Mouse (Mus musculus) forebrain, embryonic 15.5 days (tissue): Measurements from ENCODE around the gene Psmf1. TPM values are rescaled to one million over a fixed set of nuclear protein-coding genes. Genes with fewer than 3 reads are reported as not detected.

Source experiments
- ATAC-seq: fragments of 200-750 bp; cut with Nextera tagmentation; replicated peaks from 2 replicates; pipeline ENCODE4 v1.8.0; 2017; ENCODE audit warnings: mild to moderate bottlenecking, moderate TSS enrichment, moderate library complexity
- H3K27ac ChIP-seq: fragments of 300-500 bp; sonication (generic); replicated peaks from 2 replicates; pipeline ENCODE4 v1.5.1; 2015; ENCODE audit warnings: mild to moderate bottlenecking, inconsistent platforms
- H3K27me3 ChIP-seq: fragments of 300-500 bp; sonication (generic); 2 replicates; pipeline ENCODE4 v1.6.1; 2015; ENCODE audit warnings: inconsistent platforms
- H3K36me3 ChIP-seq: fragments of 300-500 bp; sonication (generic); 2 replicates; pipeline ENCODE4 v1.6.1; 2015; ENCODE audit warnings: mild to moderate bottlenecking, inconsistent platforms
- H3K4me1 ChIP-seq: fragments of 300-500 bp; sonication (generic); 2 replicates; pipeline ENCODE4 v1.6.1; 2015; ENCODE audit warnings: inconsistent platforms
- H3K4me2 ChIP-seq: fragments of 300-500 bp; sonication (generic); replicated peaks from 2 replicates; pipeline ENCODE4 v1.6.1; 2015; ENCODE audit warnings: mild to moderate bottlenecking, inconsistent platforms
- H3K4me3 ChIP-seq: fragments of 300-500 bp; sonication (generic); 2 replicates; pipeline ENCODE4 v1.5.1; 2015; ENCODE audit warnings: mild to moderate bottlenecking, inconsistent platforms
- H3K9ac ChIP-seq: fragments of 300-500 bp; sonication (generic); replicated peaks from 2 replicates; pipeline ENCODE4 v1.6.1; 2015; ENCODE audit warnings: mild to moderate bottlenecking, inconsistent platforms
- H3K9me3 ChIP-seq: fragments of 300-500 bp; sonication (generic); 2 replicates; pipeline ENCODE4 v1.6.1; 2016; ENCODE audit warnings: inconsistent platforms
- WGBS: fragments of 180-500 bp; shearing (Covaris S2); methylation state at CpG from one replicate; pipeline ENCODE4 v1.1.7; 2015; ENCODE audit warnings: mixed read lengths; 5-methylcytosine and 5-hydroxymethylcytosine counted together
- polyA plus RNA-seq: library from polyadenylated mRNA; unstranded; fragments of >200 nt; fragmentation: Nextera tagmentation; extraction: Ambion mirVana; gene quantifications from 2 replicates; pipeline ENCODE4 v1.2.1, GENCODE M21; 2015

The Psmf1 gene
- polyA plus RNA-seq, 1 experiment from 2014 or later, result 55.1 TPM

DNA sequence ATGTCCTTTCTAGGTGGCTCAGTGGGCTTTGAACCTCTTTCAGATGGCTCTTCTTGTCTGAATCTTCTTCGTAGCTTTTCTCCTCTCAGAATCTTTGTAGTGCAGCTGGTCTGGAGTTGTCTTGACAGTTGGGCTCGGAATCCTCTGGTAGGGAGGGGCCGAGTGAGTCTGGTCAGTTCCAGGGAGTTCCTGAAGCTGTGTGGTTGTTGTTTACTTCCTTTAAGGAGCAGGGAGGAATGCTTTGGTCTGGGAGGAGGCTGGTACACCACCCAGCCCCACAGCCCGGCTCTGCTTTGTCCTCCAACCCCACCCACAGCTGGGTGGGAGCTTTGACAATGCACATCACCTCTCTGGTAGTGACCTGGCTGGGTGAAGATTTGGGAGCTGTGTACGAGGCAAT is 7.3 kb upstream of the Psmf1 start:
- 67% methylated on average over 5 of the region's 5 CpGs for WGBS
- Histone ChIP-seq H3K4me3 (no peak overlapping the region), H3K4me2 (no peak overlapping the region), H3K4me1 (0 out of 2 replicates have a peak, but pooled peaks cover 4% of the 10 kb centered on the region), H3K27me3 (no peaks in the 10 kb centered on the region), H3K9ac (no peak overlapping the region), H3K9me3 (no peaks in the 10 kb centered on the region), H3K36me3 (no peaks in the 10 kb centered on the region), H3K27ac (no peak overlapping the region)
- no peak for ATAC-seq

DNA sequence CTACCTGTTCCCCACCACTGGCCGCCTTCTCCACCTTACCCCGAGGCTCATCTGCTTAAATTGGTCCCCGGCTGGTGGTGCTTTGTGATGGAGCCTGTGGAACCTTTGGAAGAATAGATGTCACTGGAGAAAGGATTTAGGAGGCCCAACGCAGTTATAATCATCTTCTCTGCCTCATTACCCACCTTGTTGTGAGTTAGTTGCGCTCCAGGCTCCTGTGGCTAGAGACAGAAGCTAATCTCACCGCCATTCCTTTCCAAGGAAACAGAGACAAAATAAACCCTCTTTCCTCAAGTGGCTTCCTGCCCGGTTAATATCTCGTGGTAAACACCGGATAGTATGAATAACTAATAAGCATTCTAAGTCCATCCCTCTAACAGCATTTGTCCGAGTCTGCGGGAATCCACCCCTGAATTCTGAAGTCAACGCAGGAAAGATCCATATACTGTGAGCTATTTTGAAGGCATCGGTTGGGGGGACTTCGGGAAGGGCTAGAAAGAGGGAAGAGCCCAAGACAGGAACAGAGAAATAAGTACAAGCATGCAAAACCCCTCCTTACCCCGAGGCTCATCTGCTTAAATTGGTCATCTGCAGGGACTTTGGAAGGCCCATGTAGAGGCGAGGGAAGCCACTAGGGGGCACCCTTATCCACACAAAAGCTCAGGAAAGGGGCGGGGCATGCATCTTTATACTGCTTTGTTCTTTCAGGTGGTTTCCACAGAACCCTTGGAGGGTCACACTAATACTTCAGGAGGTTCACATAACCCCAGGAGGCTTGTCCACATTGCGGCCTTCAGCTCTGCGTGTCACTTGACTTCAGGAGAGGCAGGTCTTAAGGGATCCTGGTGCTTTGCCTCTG is 4.1 kb upstream of the Psmf1 start:
- Histone ChIP-seq H3K9me3 (no peaks in the 10 kb centered on the region), H3K36me3 (no peaks in the 10 kb centered on the region), H3K4me2 (0 out of 2 replicates have a peak overlapping the region, but pooled peaks have one; percentile 4), H3K27me3 (peaks cover 4% of the 10 kb centered on the region; the same call in 1 of the 2 replicates), H3K9ac (no peak overlapping the region), H3K4me3 (no peak overlapping the region), H3K27ac (no peak overlapping the region), H3K4me1 (0 out of 2 replicates have a peak, but pooled peaks cover 4% of the 10 kb centered on the region)
- peak; percentile 70 for ATAC-seq
- 21% methylated on average over 19 of the region's 19 CpGs for WGBS

DNA sequence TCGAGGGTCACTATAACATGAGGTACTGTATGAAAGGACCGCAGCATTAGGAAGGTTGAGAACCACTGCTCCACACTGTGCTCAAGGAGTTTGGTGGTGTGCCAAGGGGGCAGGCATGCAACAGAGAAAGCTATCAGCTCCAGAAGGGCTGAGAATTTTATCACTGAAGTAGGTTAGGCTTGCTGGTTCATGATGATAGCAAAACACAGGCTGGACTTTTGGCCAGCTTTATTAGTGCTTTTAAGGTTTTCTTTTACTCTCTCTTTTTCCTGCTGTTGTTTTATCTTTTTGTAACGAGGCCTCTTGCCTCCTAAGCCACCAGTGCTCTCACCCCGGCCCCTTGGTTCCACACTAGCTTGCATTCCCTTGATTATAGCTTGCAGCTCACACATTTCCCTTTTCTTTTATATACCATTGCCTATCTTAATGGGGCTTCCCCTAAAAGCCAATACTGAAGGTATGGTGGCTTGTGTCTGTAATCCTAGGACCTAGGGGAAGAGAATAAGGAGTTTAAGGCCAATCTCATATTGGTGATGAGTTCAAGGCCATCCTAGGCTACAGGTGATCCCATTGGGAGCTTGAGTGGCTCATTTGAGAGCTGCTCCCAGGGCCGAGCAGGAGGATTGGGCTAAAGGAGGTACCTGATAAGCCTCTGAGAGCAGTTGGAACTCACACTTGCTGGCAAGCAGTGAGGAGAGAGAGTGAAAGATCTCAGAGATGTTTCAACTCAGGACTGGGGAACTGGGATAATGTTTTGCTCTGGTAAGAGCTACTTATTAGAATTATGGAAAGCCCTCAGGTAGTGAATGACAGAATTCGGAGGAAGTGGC is 921 bp downstream of the Psmf1 start:
- Histone ChIP-seq H3K27ac (no peak overlapping the region), H3K4me1 (peaks cover 28% of the 10 kb centered on the region), H3K9me3 (no peaks in the 10 kb centered on the region), H3K4me2 (no peak overlapping the region), H3K4me3 (no peak overlapping the region), H3K27me3 (peaks cover 4% of the 10 kb centered on the region; the same call in 1 of the 2 replicates), H3K9ac (no peak overlapping the region), H3K36me3 (no peaks in the 10 kb centered on the region)
- ATAC-seq, result no peak
- WGBS, result 70% methylated on average over 6 of the region's 6 CpGs

- Histone ChIP-seq H3K9ac (no peak overlapping the region), H3K4me3 (no peak overlapping the region), H3K9me3 (no peaks in the 10 kb centered on the region), H3K4me2 (no peak overlapping the region), H3K4me1 (peaks cover 31% of the 10 kb centered on the region), H3K27me3 (peaks cover 4% of the 10 kb centered on the region; the same call in 1 of the 2 replicates), H3K36me3 (no peaks in the 10 kb centered on the region), H3K27ac (no peak overlapping the region)
- no peak for ATAC-seq
- 92% methylated on average over 1 of the region's 1 CpGs for WGBS
Measured at GRCm38 (mm10) chr2:151742084-151742483, 1.9 kb downstream of the Psmf1 start.

DNA sequence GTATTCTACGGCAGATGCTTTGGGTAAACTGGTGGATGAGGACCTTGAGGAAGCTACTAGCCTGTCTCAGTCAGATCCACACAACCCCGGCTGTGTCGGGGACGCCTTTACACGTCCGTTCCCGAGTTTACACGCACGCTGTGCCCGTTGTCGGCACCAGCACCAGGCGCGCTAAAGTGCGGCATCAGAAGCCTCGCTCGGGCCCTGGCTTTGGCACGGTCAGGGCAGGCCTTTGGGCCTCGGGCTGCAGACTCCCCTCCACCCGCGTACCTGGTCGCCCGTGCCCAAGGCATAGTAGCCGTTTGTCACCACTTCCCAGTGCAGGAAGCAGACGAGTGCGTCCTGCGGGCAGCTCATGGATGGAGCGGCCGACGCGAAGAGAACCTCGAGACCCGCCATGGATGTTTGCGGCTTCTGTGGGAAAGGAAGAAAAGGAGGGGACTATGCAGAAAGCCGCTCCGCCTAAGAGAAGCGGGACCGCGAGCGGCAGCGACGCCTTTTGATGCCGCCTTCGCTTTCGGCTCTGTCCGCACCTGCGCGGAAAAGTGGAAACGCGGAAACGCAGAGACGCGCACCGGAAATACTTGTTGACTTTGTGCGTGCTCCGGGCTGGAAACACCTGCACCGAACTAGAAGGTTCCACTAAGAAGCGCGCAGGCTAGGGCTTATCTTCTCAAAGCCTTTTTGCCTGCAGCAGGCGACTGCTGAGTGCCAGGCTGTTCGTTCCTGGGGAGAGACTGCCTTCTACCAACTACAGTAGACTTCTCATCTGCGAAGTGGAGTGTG is 3.1 kb downstream of the Psmf1 start:
- H3K4me3 ChIP-seq, result peak overlapping the region; percentile 69
- peaks cover 4% of the 10 kb centered on the region; the same call in 1 of the 2 replicates for H3K27me3 ChIP-seq
- peak overlapping the region; percentile 57 for H3K4me2 ChIP-seq
- ATAC-seq, result peak; percentile 96
- peak overlapping the region; percentile 81 for H3K27ac ChIP-seq
- H3K9me3 ChIP-seq, result no peaks in the 10 kb centered on the region
- under 1% methylated on average over 61 of the region's 61 CpGs for WGBS
- peak overlapping the region; percentile 77 for H3K9ac ChIP-seq
- no peaks in the 10 kb centered on the region for H3K36me3 ChIP-seq
- peaks cover 31% of the 10 kb centered on the region for H3K4me1 ChIP-seq

DNA sequence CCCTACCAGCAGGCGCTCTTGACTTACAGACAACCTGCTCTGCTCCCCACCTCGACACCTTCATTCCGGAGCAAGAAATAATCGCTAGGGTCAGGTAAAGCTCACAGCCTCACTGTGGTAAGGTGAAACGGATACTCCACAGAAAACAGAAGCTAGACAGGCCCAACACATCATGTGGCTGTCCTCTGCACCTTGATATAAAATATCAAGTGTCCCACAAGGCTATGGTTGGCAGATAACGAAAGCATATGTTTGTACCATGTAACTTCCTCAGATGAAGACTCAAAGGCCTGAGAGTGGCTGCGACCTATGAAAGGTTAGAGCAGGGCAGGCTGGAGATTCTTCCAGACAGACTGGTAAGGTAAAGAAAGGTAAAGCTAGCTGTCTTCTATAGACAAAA is 4.5 kb downstream of the Psmf1 start:
- no peak for ATAC-seq
- no peak overlapping the region for H3K9ac ChIP-seq
- WGBS, result 90% methylated on average over 7 of the region's 7 CpGs
- peaks cover 31% of the 10 kb centered on the region for H3K4me1 ChIP-seq
- peaks cover 4% of the 10 kb centered on the region; the same call in 1 of the 2 replicates for H3K27me3 ChIP-seq
- 0 out of 2 replicates have a peak overlapping the region, but pooled peaks have one; percentile 57 for H3K4me2 ChIP-seq
- no peak overlapping the region for H3K4me3 ChIP-seq
- H3K9me3 ChIP-seq, result no peaks in the 10 kb centered on the region
- 0 out of 2 replicates have a peak, but pooled peaks cover 7% of the 10 kb centered on the region for H3K36me3 ChIP-seq
- no peak overlapping the region for H3K27ac ChIP-seq

GRCm38 (mm10) chr2:151739081-151739480 is 4.9 kb downstream of the Psmf1 start:
- no peak for ATAC-seq
- no peak overlapping the region for H3K27ac ChIP-seq
- no peak overlapping the region for H3K9ac ChIP-seq
- no peak overlapping the region for H3K4me2 ChIP-seq
- H3K4me1 ChIP-seq, result peaks cover 31% of the 10 kb centered on the region
- no peaks in the 10 kb centered on the region for H3K9me3 ChIP-seq
- H3K36me3 ChIP-seq, result peaks cover 10% of the 10 kb centered on the region
- peaks cover 4% of the 10 kb centered on the region; the same call in 1 of the 2 replicates for H3K27me3 ChIP-seq
- WGBS, result 88% methylated on average over 3 of the region's 3 CpGs
- no peak overlapping the region for H3K4me3 ChIP-seq

DNA sequence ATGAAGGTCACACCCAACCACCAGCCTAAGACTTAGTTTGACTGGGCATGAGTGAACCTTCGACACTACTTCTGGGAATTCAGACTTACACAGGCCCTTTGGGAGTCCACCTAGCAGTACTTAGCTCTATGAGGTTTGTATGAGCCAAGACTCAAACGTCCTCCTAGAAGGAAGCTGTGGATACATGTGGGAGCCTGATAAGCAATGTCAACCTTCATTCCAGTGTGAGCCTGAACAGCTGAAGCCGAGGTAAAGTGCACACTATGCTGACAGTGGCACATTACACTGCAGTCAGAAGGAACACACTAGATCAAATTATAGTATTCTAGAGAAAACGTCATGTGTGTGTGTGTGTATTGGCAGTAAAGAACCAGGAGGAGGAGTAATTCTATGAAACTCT is 5.5 kb downstream of the Psmf1 start:
- no peak for ATAC-seq
- Histone ChIP-seq H3K4me2 (no peak overlapping the region), H3K27me3 (no peaks in the 10 kb centered on the region), H3K36me3 (peaks cover 17% of the 10 kb centered on the region), H3K9ac (no peak overlapping the region), H3K4me3 (no peak overlapping the region), H3K27ac (no peak overlapping the region), H3K4me1 (peaks cover 31% of the 10 kb centered on the region), H3K9me3 (no peaks in the 10 kb centered on the region)
- WGBS, result 81% methylated on average over 4 of the region's 4 CpGs

DNA sequence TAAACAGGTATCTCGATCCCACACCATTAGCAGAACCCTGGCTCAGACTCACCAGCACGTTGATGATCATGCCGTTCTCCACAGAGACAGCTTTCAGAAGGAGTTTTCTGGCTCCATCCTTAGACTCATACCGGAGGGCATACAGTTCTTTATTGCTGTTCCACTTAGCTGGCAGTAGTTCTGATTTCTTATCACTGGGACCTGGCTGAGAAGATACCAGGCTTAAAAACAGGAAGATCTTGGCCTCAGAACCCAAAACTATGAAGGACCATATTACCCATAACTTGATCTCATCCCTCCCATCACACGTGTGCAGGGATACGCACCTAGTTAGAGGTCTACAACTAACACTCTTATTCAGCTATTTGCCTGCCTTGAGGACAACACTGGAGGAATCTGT is 8.6 kb downstream of the Psmf1 start:
- ATAC-seq, result no peak
- H3K36me3 ChIP-seq, result peaks cover 28% of the 10 kb centered on the region
- WGBS, result 93% methylated on average over 6 of the region's 6 CpGs

GRCm38 (mm10) chr2:151733151-151733865 is 10.7 kb downstream of the Psmf1 start:
- Histone ChIP-seq H3K4me2 (no peak overlapping the region), H3K27ac (no peak overlapping the region), H3K4me1 (peaks cover 3% of the 10 kb centered on the region; the same call in 1 of the 2 replicates), H3K4me3 (no peak overlapping the region), H3K9me3 (no peaks in the 10 kb centered on the region), H3K27me3 (no peaks in the 10 kb centered on the region), H3K36me3 (peaks cover 48% of the 10 kb centered on the region), H3K9ac (no peak overlapping the region)
- no peak for ATAC-seq
- 81% methylated on average over 8 of the region's 8 CpGs for WGBS

More for the DNA sequence above, 8.6 kb downstream of the Psmf1 start:
- Histone ChIP-seq H3K27ac (no peak overlapping the region), H3K9me3 (no peaks in the 10 kb centered on the region), H3K4me3 (no peak overlapping the region), H3K9ac (no peak overlapping the region), H3K4me1 (peaks cover 22% of the 10 kb centered on the region), H3K27me3 (no peaks in the 10 kb centered on the region), H3K4me2 (no peak overlapping the region)

- Histone ChIP-seq H3K9ac (no peak overlapping the region), H3K36me3 (peaks cover 87% of the 10 kb centered on the region)
- 85% methylated on average over 2 of the region's 2 CpGs for WGBS
Measured at GRCm38 (mm10) chr2:151724094-151724493, 19.9 kb downstream of the Psmf1 start.

More at GRCm38 (mm10) chr2:151724094-151724493, 19.9 kb downstream of the Psmf1 start:
- Histone ChIP-seq H3K9me3 (no peaks in the 10 kb centered on the region), H3K4me1 (no peaks in the 10 kb centered on the region), H3K27ac (no peak overlapping the region), H3K4me2 (no peak overlapping the region), H3K4me3 (no peak overlapping the region), H3K27me3 (no peaks in the 10 kb centered on the region)
- ATAC-seq, result no peak
